Mouse (Mus musculus) neural tube, embryonic 12.5 days (tissue): Measurements from ENCODE around the gene Tmem115. TPM values are rescaled to one million over a fixed set of nuclear protein-coding genes. Genes with fewer than 3 reads are reported as not detected.

Experiments used
- ATAC-seq: fragments of 200-750 bp; cut with Nextera tagmentation; 2 replicates; pipeline ENCODE4 v1.8.0; 2017; ENCODE audit warnings: low read depth, mild to moderate bottlenecking, moderate TSS enrichment, moderate library complexity; ENCODE audit not compliant: low FRiP score
- H3K27ac ChIP-seq: fragments of 300-500 bp; sonication (generic); 2 replicates; pipeline ENCODE4 v1.5.1; 2016
- H3K27me3 ChIP-seq: fragments of 300-500 bp; sonication (generic); replicated peaks from 2 replicates; pipeline ENCODE4 v1.6.1; 2016; ENCODE audit warnings: mild to moderate bottlenecking
- H3K36me3 ChIP-seq: fragments of 300-500 bp; sonication (generic); 2 replicates; pipeline ENCODE4 v1.6.1; 2016; ENCODE audit warnings: mild to moderate bottlenecking
- H3K4me1 ChIP-seq: fragments of 300-500 bp; sonication (generic); 2 replicates; pipeline ENCODE4 v1.6.1; 2016
- H3K4me2 ChIP-seq: fragments of 300-500 bp; sonication (generic); replicated peaks from 2 replicates; pipeline ENCODE4 v1.6.1; 2016; ENCODE audit warnings: mild to moderate bottlenecking
- H3K4me3 ChIP-seq: fragments of 300-500 bp; sonication (generic); 2 replicates; pipeline ENCODE4 v1.5.1; 2016
- H3K9ac ChIP-seq: fragments of 300-500 bp; sonication (generic); 2 replicates; pipeline ENCODE4 v1.6.1; 2016; ENCODE audit warnings: mild to moderate bottlenecking
- H3K9me3 ChIP-seq: fragments of 300-500 bp; sonication (generic); 2 replicates; pipeline ENCODE4 v1.6.1; 2016; ENCODE audit warnings: mild to moderate bottlenecking
- WGBS: fragments of 180-500 bp; shearing (Covaris S2); methylation state at CpG from one replicate; pipeline ENCODE4 v1.1.7; 2016; 5-methylcytosine and 5-hydroxymethylcytosine counted together
- polyA plus RNA-seq: library from polyadenylated mRNA; unstranded; fragments of >200 nt; fragmentation: Nextera tagmentation; extraction: Ambion mirVana; gene quantifications from 2 replicates; pipeline ENCODE4 v1.2.1, GENCODE M21; 2016

Gene Tmem115
- polyA plus RNA-seq, 1 experiment from 2014 or later: 48.4 TPM

- Histone ChIP-seq H3K4me1 (peaks cover 43% of the 10 kb centered on the region), H3K27ac (no peak overlapping the region), H3K9ac (no peak overlapping the region), H3K36me3 (peaks cover 17% of the 10 kb centered on the region), H3K9me3 (no peaks in the 10 kb centered on the region), H3K4me2 (peak overlapping the region; percentile 95; the same call in 1 of the 2 replicates), H3K27me3 (no peaks in the 10 kb centered on the region), H3K4me3 (no peak overlapping the region)
- 94% methylated on average over 14 of the region's 14 CpGs for WGBS
- ATAC-seq: no peak
Measured at GRCm38 (mm10) chr9:107579023-107579900, 45.5 kb downstream of the Tmem115 start.

- Histone ChIP-seq H3K4me3 (peak within 1 kb of the TSS; percentile 55), H3K9me3 (no peaks in the 10 kb centered on the region), H3K4me1 (peaks cover 43% of the 10 kb centered on the region), H3K9ac (peak within 1 kb of the TSS; percentile 71), H3K4me2 (peak within 1 kb of the TSS; percentile 95), H3K36me3 (peaks cover 9% of the 10 kb centered on the region), H3K27ac (peak within 1 kb of the TSS; percentile 38; the same call in 1 of the 2 replicates), H3K27me3 (no peaks in the 10 kb centered on the region)
- peak; percentile 54 for ATAC-seq
- 2% methylated on average over 32 of the region's 32 CpGs for WGBS
Measured at GRCm38 (mm10) chr9:107580501-107581317, 47.0 kb downstream of the Tmem115 start, which contains the start of gene Hyal3. Hyal3 (plus strand) TSS chr9:107580818.

- H3K9me3 ChIP-seq: no peaks in the 10 kb centered on the region
- 79% methylated on average over 4 of the region's 4 CpGs for WGBS
- peaks cover 9% of the 10 kb centered on the region for H3K36me3 ChIP-seq
- peaks cover 36% of the 10 kb centered on the region for H3K4me1 ChIP-seq
- H3K9ac ChIP-seq: no peak overlapping the region
- H3K4me2 ChIP-seq: peak overlapping the region; percentile 95
- ATAC-seq: no peak
- H3K27me3 ChIP-seq: no peaks in the 10 kb centered on the region
- H3K27ac ChIP-seq: no peak overlapping the region
- no peak overlapping the region for H3K4me3 ChIP-seq
Measured at GRCm38 (mm10) chr9:107581584-107581983, 47.8 kb downstream of the Tmem115 start.

- Histone ChIP-seq H3K27me3 (no peaks in the 10 kb centered on the region), H3K27ac (no peak overlapping the region), H3K4me1 (peaks cover 26% of the 10 kb centered on the region), H3K4me3 (no peak overlapping the region), H3K9ac (no peak overlapping the region), H3K9me3 (no peaks in the 10 kb centered on the region), H3K36me3 (peaks cover 9% of the 10 kb centered on the region), H3K4me2 (no peak overlapping the region)
- ATAC-seq: no peak
- WGBS: 91% methylated on average over 7 of the region's 7 CpGs
Measured at GRCm38 (mm10) chr9:107582509-107583062, 48.8 kb downstream of the Tmem115 start.

GRCm38 (mm10) chr9:107583174-107583573 is 49.4 kb downstream of the Tmem115 start:
- no peak overlapping the region for H3K4me2 ChIP-seq
- H3K27ac ChIP-seq: no peak overlapping the region
- 92% methylated on average over 14 of the region's 14 CpGs for WGBS
- no peak overlapping the region for H3K4me3 ChIP-seq
- no peak overlapping the region for H3K9ac ChIP-seq
- H3K27me3 ChIP-seq: no peaks in the 10 kb centered on the region
- H3K9me3 ChIP-seq: no peaks in the 10 kb centered on the region
- peaks cover 29% of the 10 kb centered on the region for H3K4me1 ChIP-seq
- peaks cover 9% of the 10 kb centered on the region for H3K36me3 ChIP-seq
- no peak for ATAC-seq

- H3K27me3 ChIP-seq: no peaks in the 10 kb centered on the region
- 92% methylated on average over 5 of the region's 5 CpGs for WGBS
- no peak overlapping the region for H3K4me3 ChIP-seq
- no peak overlapping the region for H3K9ac ChIP-seq
- no peak overlapping the region for H3K4me2 ChIP-seq
- no peaks in the 10 kb centered on the region for H3K9me3 ChIP-seq
- no peak for ATAC-seq
- no peak overlapping the region for H3K27ac ChIP-seq
- H3K4me1 ChIP-seq: peaks cover 20% of the 10 kb centered on the region
- H3K36me3 ChIP-seq: peaks cover 26% of the 10 kb centered on the region
Measured at GRCm38 (mm10) chr9:107586504-107586903, 52.8 kb downstream of the Tmem115 start.

- peaks cover 14% of the 10 kb centered on the region for H3K4me1 ChIP-seq
- 14% methylated on average over 46 of the region's 46 CpGs for WGBS
- no peak within 1 kb of the TSS for H3K27ac ChIP-seq
- peaks cover 33% of the 10 kb centered on the region for H3K36me3 ChIP-seq
- peak within 1 kb of the TSS; percentile 85 for H3K4me2 ChIP-seq
- no peaks in the 10 kb centered on the region for H3K27me3 ChIP-seq
- no peaks in the 10 kb centered on the region for H3K9me3 ChIP-seq
- ATAC-seq: peak; percentile 97
- H3K4me3 ChIP-seq: peak within 1 kb of the TSS; percentile 74
- peak within 1 kb of the TSS; percentile 55 for H3K9ac ChIP-seq
Measured at GRCm38 (mm10) chr9:107586974-107587832, 53.5 kb downstream of the Tmem115 start, which contains the start of gene Ifrd2. Ifrd2 (plus strand) TSS chr9:107587642.

GRCm38 (mm10) chr9:107587833-107588639 is 54.3 kb downstream of the Tmem115 start:
- Histone ChIP-seq H3K36me3 (peaks cover 37% of the 10 kb centered on the region), H3K27ac (no peak overlapping the region), H3K4me2 (peak overlapping the region; percentile 85), H3K27me3 (no peaks in the 10 kb centered on the region), H3K4me3 (peak overlapping the region; percentile 74), H3K9ac (peak overlapping the region; percentile 55), H3K9me3 (no peaks in the 10 kb centered on the region), H3K4me1 (peaks cover 12% of the 10 kb centered on the region)
- ATAC-seq: peak; percentile 62; the same call in 1 of the 2 replicates
- WGBS: 7% methylated on average over 33 of the region's 33 CpGs
